Mouse (Mus musculus): ENCODE measurements around the gene Ccn2.

The Ccn2 gene

DNA sequence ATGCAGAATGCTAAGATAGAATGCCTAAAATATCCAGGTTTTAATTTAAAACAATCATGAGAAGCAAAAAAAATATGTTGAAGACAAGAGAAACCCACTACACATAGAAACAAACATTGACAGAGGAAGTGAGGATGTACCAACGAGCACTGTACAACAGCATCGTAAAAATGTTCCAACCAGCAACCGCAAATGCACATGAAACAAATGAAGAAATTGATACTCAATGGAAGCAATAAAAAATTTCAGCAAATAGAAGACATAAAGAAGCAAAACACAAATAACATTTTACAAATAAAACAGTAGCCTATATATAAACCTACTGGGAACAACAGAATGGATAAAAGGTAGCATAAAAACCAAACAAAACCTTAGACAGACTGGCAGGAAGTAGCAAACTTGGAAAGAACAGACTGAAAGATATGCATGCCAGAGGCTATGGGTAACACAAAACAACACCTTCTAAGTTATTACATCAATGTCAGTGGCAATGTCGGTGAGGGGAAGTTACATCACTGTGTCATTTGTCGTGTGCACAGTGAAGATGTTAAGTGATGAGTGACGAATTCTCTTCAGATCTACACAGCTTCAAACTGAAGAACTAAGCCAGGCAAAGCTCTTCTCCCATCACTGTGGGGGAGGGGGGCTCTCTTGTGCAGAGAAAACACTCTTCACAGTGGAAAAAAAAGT, 45.1 kb downstream of the Ccn2 start:
- in situ Hi-C loops (cut with MboI, MseI): no loop called here

DNA sequence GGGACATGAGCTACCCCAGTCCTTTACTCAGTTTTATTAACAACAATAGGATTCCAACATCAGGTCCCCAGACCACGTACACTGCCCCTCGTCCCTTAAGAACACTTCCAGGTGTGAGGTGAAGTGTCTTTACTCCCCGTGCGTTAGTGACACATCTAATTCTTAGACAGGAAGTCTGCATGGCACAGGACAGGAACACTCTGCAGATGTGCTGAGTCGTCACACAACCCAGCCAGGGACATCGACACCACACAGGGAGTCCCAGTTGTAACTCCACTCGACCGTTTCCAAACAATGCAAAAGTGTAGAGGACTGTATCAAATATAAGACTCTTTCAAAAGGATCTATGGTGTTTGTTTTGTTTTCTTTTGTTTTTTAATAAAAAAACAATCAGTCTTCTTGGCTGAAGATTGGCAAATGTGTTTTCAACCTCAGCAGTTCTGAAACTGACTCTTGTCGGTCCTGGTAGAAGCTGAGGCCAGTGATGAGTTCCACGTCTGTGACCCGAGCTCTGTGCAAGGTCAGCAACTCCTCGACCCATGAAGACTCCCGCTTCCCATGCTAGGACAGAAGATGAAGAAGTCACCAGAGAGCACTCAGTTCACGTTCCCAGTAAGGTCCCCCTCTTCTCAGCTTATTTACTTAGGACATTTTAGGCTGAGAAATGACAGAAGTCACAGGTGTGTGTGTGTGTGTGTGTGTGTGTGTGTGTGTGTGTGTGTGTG, 46.3 kb downstream of the Ccn2 start:
- in situ Hi-C loops (cut with MboI, MseI): no loop called here

DNA sequence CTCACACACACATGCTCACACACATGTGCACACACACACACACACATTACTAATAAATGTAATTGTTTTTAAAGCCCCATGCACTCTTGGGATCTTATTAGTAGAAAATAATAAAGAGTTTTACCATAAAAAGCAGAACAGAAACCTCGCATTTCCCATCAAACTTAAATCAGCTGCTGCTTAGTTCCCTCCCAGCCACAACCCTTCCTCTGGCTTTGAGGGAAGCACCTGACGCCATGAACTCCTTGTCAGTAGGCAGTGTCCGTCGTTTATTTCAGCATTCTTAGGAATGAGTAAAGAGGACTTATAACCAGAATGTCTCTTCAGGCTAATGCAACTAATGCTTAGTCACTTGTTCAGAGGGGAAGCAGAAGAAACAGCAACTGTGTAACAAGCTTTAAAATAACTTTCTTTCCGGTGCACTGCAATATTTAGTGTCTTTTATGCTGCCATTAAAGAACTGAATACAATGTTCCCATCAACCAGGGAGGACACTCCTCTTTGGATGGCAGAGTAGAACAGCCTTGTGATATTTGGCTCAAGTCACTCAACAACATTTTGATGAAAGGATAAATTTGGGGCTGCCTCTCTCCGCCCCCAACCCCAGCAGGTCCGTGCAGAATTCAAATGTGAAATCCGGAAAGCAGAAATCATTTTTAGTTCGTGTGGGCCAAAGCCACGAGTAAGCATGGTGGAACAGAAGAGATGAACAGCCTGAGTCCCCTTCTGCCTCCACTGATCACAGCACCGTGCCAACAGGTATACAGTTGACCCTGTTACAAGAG, 47.7 kb downstream of the Ccn2 start:
- in situ Hi-C loops (cut with MboI, MseI): no loop called here

DNA sequence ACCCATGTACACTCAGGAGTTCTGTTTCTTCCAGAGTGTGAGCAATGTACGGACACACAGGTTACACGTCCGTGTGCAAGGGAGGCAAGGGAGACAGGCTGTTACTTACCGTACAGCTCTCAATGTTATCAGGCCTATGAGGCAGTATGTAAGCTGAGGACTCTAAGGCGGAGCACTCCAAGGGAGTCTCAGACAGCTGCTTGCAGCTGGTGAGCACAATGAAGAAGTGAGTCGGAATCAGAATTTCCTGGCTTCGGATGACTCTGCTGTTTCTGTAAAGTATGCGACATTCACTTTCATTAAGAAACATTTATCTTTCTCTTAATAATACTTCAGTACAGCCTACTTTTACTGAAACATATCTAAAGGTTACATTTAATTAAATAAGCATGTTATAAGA, 49.9 kb downstream of the Ccn2 start:
- in situ Hi-C loops (cut with MboI, MseI): no loop called here

Measured in T-helper 17 cell (primary cell).